Mouse (Mus musculus) CH12.LX (cell line): ENCODE measurements at regions not wholly inside any gene's neighbourhood (a gene's known extent, or its start where the extent isn't known, plus 50 kb on each side); places are given as distances from the start of the nearest gene placed in this dataset.

Source experiments
- DNase-seq: peaks from one replicate; pipeline ENCODE4 v3.0.0-alpha.2; 2013; ENCODE audit errors: extremely low read depth
- H3K27ac ChIP-seq: 2 replicates; pipeline ENCODE4 v1.5.1; 2012; ENCODE audit warnings: low read depth, mild to moderate bottlenecking, control low read depth, moderate library complexity; ENCODE audit not compliant: insufficient read depth
- H3K27me3 ChIP-seq: replicated peaks from 2 replicates; pipeline ENCODE3; 2012; ENCODE audit warnings: inconsistent platforms
- H3K36me3 ChIP-seq, 2 experiments: replicated peaks in 1 of 2; 2 replicates each; pipeline versions ENCODE3 to v1.6.1; 2012; ENCODE audit warnings: inconsistent platforms in 1 of 2, low read length in 1 of 2, mild to moderate bottlenecking in 1 of 2, mixed read lengths in 1 of 2, moderate library complexity in 1 of 2; ENCODE audit not compliant: control insufficient read depth in 1 of 2, insufficient read depth in 1 of 2
- H3K4me1 ChIP-seq, 2 experiments: 2 replicates each; pipeline ENCODE4 v1.6.1; 2012; ENCODE audit warnings: inconsistent platforms in 1 of 2, moderate library complexity in 1 of 2; ENCODE audit not compliant: insufficient read depth in 2 of 2, control insufficient read depth in 1 of 2
- H3K4me2 ChIP-seq: 2 replicates; pipeline ENCODE4 v1.6.1; 2012; ENCODE audit warnings: low read depth, mild to moderate bottlenecking, control low read depth; ENCODE audit not compliant: poor library complexity, insufficient read depth, severe bottlenecking
- H3K4me3 ChIP-seq, 3 experiments: fragments of 150-350 bp in 1 of 3; sonication (generic) in 1 of 3; replicated peaks in 1 of 3; 2 replicates each; pipeline versions ENCODE3 to v1.5.1; 2011 to 2012; ENCODE audit warnings: low read depth in 2 of 3, low read length in 2 of 3, mild to moderate bottlenecking in 2 of 3, moderate library complexity in 2 of 3, control low read depth in 1 of 3, improper control_type of control experiment in 1 of 3, inconsistent platforms in 1 of 3, mixed read lengths in 1 of 3; ENCODE audit not compliant: poor library complexity in 1 of 3
- H3K79me2 ChIP-seq: replicated peaks from 2 replicates; pipeline ENCODE4 v1.6.1; 2012; ENCODE audit warnings: mild to moderate bottlenecking, moderate library complexity; ENCODE audit not compliant: control insufficient read depth, poor library complexity, insufficient read depth, severe bottlenecking; ENCODE audit errors: extremely low read depth
- H3K9ac ChIP-seq: 2 replicates; pipeline ENCODE4 v1.6.1; 2012; ENCODE audit warnings: low read depth, mild to moderate bottlenecking, control low read depth, moderate library complexity; ENCODE audit not compliant: insufficient read depth
- H3K9me3 ChIP-seq: replicated peaks from 2 replicates; pipeline ENCODE3; 2012; ENCODE audit warnings: low read length, inconsistent platforms, mixed read lengths
- CHD1 ChIP-seq: IDR thresholded peaks from 2 replicates; pipeline ENCODE4 v1.6.1; 2012; ENCODE audit warnings: low read depth, low read length, improper control_type of control experiment, inconsistent platforms
- CHD2 ChIP-seq: IDR thresholded peaks from 2 replicates; pipeline ENCODE4 v1.6.1; 2011; ENCODE audit warnings: low read length, improper control_type of control experiment
- EP300 ChIP-seq: IDR thresholded peaks from 2 replicates; pipeline ENCODE4 v1.6.1; 2011; ENCODE audit warnings: low read length, improper control_type of control experiment
- GABPA ChIP-seq: IDR thresholded peaks from 2 replicates; pipeline ENCODE4 v1.6.1; 2012; ENCODE audit warnings: low read depth, low read length, improper control_type of control experiment, inconsistent platforms; ENCODE audit not compliant: insufficient replicate concordance
- IRF4 ChIP-seq: IDR thresholded peaks from 2 replicates; pipeline ENCODE4 v1.6.1; 2014; ENCODE audit warnings: low read depth, mild to moderate bottlenecking, inconsistent platforms, low read length, improper control_type of control experiment
- JUND ChIP-seq: conservative IDR thresholded peaks from 2 replicates; pipeline ENCODE4 v1.6.1; 2011; ENCODE audit warnings: low read depth, low read length, improper control_type of control experiment
- MAFK ChIP-seq: IDR thresholded peaks from 2 replicates; pipeline ENCODE4 v1.6.1; 2011; ENCODE audit warnings: low read length, improper control_type of control experiment; ENCODE audit not compliant: insufficient replicate concordance
- MAX ChIP-seq: IDR thresholded peaks from 2 replicates; pipeline ENCODE4 v1.6.1; 2011; ENCODE audit warnings: low read length, improper control_type of control experiment
- MAZ ChIP-seq: IDR thresholded peaks from 2 replicates; pipeline ENCODE4 v1.6.1; 2012; ENCODE audit warnings: low read depth, mild to moderate bottlenecking, inconsistent platforms, low read length, improper control_type of control experiment, moderate library complexity
- MEF2A ChIP-seq: IDR thresholded peaks from 2 replicates; pipeline ENCODE4 v1.6.1; 2014; ENCODE audit warnings: low read depth, mild to moderate bottlenecking, inconsistent platforms, low read length, improper control_type of control experiment, borderline replicate concordance
- MXI1 ChIP-seq: IDR thresholded peaks from 2 replicates; pipeline ENCODE4 v1.6.1; 2011; ENCODE audit warnings: mild to moderate bottlenecking, low read depth, low read length, improper control_type of control experiment
- MYC ChIP-seq: IDR thresholded peaks from 2 replicates; pipeline ENCODE4 v1.6.1; 2011; ENCODE audit warnings: low read depth, mild to moderate bottlenecking, improper control_type of control experiment, low read length
- NELFE ChIP-seq: IDR thresholded peaks from 2 replicates; pipeline ENCODE4 v1.6.1; 2011; ENCODE audit warnings: low read depth, low read length, improper control_type of control experiment
- NRF1 ChIP-seq: IDR thresholded peaks from 2 replicates; pipeline ENCODE4 v1.6.1; 2014; ENCODE audit warnings: low read depth, mild to moderate bottlenecking, inconsistent platforms, low read length, improper control_type of control experiment, moderate library complexity
- PAX5 ChIP-seq: IDR thresholded peaks from 2 replicates; pipeline ENCODE4 v1.6.1; 2012; ENCODE audit warnings: low read length, inconsistent platforms, mixed read lengths
- POLR2AphosphoS2 ChIP-seq: IDR thresholded peaks from 2 replicates; pipeline ENCODE4 v1.6.1; 2011; ENCODE audit warnings: low read depth, low read length, improper control_type of control experiment
- RAD21 ChIP-seq: IDR thresholded peaks from 2 replicates; pipeline ENCODE4 v1.6.1; 2011; ENCODE audit warnings: low read depth, mild to moderate bottlenecking, low read length, improper control_type of control experiment, moderate library complexity
- SIN3A ChIP-seq: IDR thresholded peaks from 2 replicates; pipeline ENCODE4 v1.6.1; 2012; ENCODE audit warnings: low read length, improper control_type of control experiment, inconsistent platforms
- SMC3 ChIP-seq: IDR thresholded peaks from 2 replicates; pipeline ENCODE4 v1.6.1; 2011; ENCODE audit warnings: low read depth, low read length, improper control_type of control experiment
- TBP ChIP-seq: conservative IDR thresholded peaks from 2 replicates; pipeline ENCODE4 v1.6.1; 2011; ENCODE audit warnings: low read depth, low read length, improper control_type of control experiment
- TCF12 ChIP-seq: IDR thresholded peaks from 2 replicates; pipeline ENCODE4 v1.6.1; 2014; ENCODE audit warnings: low read depth, mild to moderate bottlenecking, inconsistent platforms, low read length, improper control_type of control experiment
- USF2 ChIP-seq: conservative IDR thresholded peaks from 2 replicates; pipeline ENCODE4 v1.6.1; 2011; ENCODE audit warnings: low read depth, low read length, improper control_type of control experiment
- ZC3H11A ChIP-seq: IDR thresholded peaks from 2 replicates; pipeline ENCODE4 v1.6.1; 2012; ENCODE audit warnings: low read depth, mild to moderate bottlenecking, inconsistent platforms, low read length, improper control_type of control experiment
- ZKSCAN1 ChIP-seq: IDR thresholded peaks from 2 replicates; pipeline ENCODE4 v1.6.1; 2012; ENCODE audit warnings: low read depth, inconsistent platforms, low read length, improper control_type of control experiment, borderline replicate concordance
- ZNF384 ChIP-seq: IDR thresholded peaks from 2 replicates; pipeline ENCODE4 v1.6.1; 2012; ENCODE audit warnings: low read depth, low read length, improper control_type of control experiment, inconsistent platforms
- dilution Hi-C: fragments of 300-500 bp; cut with MboI; formaldehyde crosslinking; loops from 2 replicates; pipeline ENCODE4 v1.14.3; 2020; ENCODE audit warnings: low sequenced_read_pairs; ENCODE audit not compliant: extremely low pct_unique_long_range_greater_than_20kb, extremely low pct_ligation_motif_present
- in situ Hi-C: fragments of 300-500 bp; cut with MboI; formaldehyde crosslinking; loops from 3 replicates; pipeline ENCODE4 v1.14.3; 2019; ENCODE audit warnings: low sequenced_read_pairs, low pct_ligation_motif_present, low pct_unique_long_range_greater_than_20kb, mixed read lengths

DNA sequence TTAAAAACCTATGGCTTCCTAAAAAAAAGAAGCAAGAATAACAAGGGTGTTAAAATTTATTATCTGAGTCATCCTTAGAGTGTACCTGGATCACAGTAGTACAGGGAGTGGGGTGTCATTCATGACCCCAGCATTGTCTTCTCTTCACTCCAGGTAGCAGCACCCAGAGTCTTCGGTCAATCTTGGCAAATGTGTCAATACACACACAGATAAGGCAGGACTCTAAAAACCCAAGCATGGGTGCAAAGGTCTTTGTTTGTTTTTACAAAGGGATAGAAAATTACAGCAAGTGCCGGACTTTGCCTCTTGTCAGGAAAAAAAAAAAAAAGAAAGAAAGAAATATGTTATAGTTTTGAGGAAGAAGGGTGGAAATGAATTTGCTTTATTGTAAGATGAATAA is 57.3 kb upstream of the Dynlrb2 start:
- no peak overlapping the region for H3K4me3 ChIP-seq
- H3K9me3 ChIP-seq, result peaks cover 2% of the 10 kb centered on the region
- no peaks in the 10 kb centered on the region for H3K36me3 ChIP-seq
- H3K4me1 ChIP-seq, result peaks cover 0 to 1% of the 10 kb centered on the region in 2 experiments; a peak in 1 of 4 replicates
- DNase-seq, result no peak
- H3K4me2 ChIP-seq, result no peak overlapping the region
- dilution Hi-C loops (no loop called here), in situ Hi-C loops (loop anchor here (25.0 kb wide), 1 partner anchor 1985 kb away; no protein-coding TSS in a partner anchor)
- H3K27me3 ChIP-seq, result peaks cover 25% of the 10 kb centered on the region
- H3K79me2 ChIP-seq, result no peaks in the 10 kb centered on the region
- H3K9ac ChIP-seq, result no peak overlapping the region
- TF ChIP-seq POLR2AphosphoS2 (no peak), ZNF384 (no peak), GABPA (no peak), ZKSCAN1 (no peak), CHD2 (no peak), MAZ (no peak), USF2 (no peak), SIN3A (no peak), RAD21 (no peak), MAFK (no peak), IRF4 (no peak), CHD1 (no peak), NELFE (no peak), EP300 (no peak), JUND (no peak), NRF1 (no peak), SMC3 (no peak), PAX5 (no peak)
- H3K27ac ChIP-seq, result no peak overlapping the region

DNA sequence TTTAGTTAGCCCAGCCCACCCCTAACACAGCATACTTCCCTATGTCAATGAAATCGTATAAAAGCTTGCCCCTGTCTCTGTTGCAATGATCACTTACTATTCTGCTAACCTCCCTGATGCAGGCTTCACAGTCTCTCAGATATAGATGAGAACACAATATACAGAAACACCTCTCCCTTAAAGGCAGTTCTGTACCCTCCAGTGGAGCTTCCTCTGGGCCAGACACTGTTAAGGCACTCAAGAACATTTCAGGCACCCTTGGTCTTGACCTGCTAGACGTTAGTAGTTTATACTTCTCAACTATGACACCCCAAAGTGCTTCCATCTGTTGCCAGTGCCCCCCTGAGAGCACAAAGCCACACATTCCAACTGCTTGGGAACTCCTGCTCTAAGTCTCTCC is 61.9 kb upstream of the Dynlrb2 start:
- DNase-seq, result no peak
- Histone ChIP-seq H3K27me3 (peaks cover 45% of the 10 kb centered on the region), H3K4me3 (no peak overlapping the region), H3K9ac (no peak overlapping the region), H3K4me1 (no peaks in the 10 kb centered on the region)
- no peak for TF ChIP-seq PAX5
- no peak for TF ChIP-seq MEF2A
- TF ChIP-seq MAX, result no peak
- TF ChIP-seq TBP, result no peak
- TF ChIP-seq SMC3, result no peak
- TF ChIP-seq USF2, result no peak
- no peak for TF ChIP-seq ZNF384
- no peak for TF ChIP-seq SIN3A
- no peak for TF ChIP-seq TCF12
- no peak for TF ChIP-seq ZC3H11A
- TF ChIP-seq POLR2AphosphoS2, result no peak
- TF ChIP-seq MXI1, result no peak
- no peak for TF ChIP-seq ZKSCAN1
- no peak for TF ChIP-seq CHD1
- no peak for TF ChIP-seq IRF4
- TF ChIP-seq MYC, result no peak
- TF ChIP-seq, all 38 proteins: peak for 0
- no peak overlapping the region for H3K27ac ChIP-seq
- H3K4me2 ChIP-seq, result no peak overlapping the region
- in situ Hi-C loops, result loop anchor here (25.0 kb wide), 1 partner anchor 1981 kb away; no protein-coding TSS in a partner anchor
- no peaks in the 10 kb centered on the region for H3K79me2 ChIP-seq
- H3K9me3 ChIP-seq, result peaks cover 2% of the 10 kb centered on the region
- dilution Hi-C loops, result no loop called here
- H3K36me3 ChIP-seq, result no peaks in the 10 kb centered on the region
